Mouse (Mus musculus) inflammation-experienced regulatory T-cells, adult 6 months (primary cell): ENCODE data around the gene Asprv1. TPM values are rescaled to one million over a fixed set of nuclear protein-coding genes. Genes with fewer than 3 reads are reported as not detected.
A peak's percentile ranks its signal among the peaks of the same experiment; 100 is the strongest.

ENCODE experiments used
- ATAC-seq: one replicate; pipeline ENCODE4 v1.8.0; 2017
- polyA plus RNA-seq, 3 experiments: library from polyadenylated mRNA; unstranded; fragments of 100-300 nt; shearing (Covaris generic); gene quantifications; one replicate each; pipeline ENCODE4 v1.2.1; 2017

Gene Asprv1
- polyA plus RNA-seq, 3 experiments from 2014 or later = 0.21 to 0.39 (median 0.38) TPM

DNA sequence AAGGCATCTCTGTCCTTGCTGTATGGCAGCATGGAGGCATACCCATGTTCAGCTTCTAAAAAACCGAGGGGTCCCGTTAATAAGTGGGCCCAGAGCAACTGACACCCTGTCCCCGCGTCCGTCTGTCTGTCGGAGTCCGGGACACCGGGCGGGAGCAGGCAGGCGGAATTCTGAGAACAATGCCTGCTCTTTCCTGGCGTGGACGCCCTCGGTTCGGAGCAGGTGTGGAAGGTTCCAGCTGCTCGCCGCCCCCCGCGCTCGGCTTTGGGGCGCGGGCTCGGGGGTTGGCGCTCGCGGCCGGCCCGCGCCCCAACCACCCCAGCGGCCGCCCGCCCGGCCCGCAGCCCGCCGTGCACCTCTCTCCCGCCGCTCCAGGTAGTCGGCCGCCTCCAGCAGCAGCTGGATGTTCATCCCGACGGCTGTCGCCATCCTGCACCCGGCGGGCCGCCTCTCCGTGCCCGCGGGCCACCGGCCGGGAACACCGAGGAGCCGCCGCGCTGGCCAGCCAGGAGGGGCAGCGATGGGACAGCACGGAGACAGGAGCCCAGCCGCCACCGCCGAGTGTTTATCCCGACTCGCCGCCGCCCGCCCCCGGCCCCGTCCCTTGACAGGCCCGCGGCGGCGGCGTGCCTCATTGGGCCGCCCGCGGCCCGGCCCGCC is 40.7 kb downstream of the Asprv1 start, which contains the start of gene Mxd1:
Gene Mxd1 (minus strand): TSS at position 582 of the 660 bp plus-strand sequence.
- ATAC-seq = no peak

DNA sequence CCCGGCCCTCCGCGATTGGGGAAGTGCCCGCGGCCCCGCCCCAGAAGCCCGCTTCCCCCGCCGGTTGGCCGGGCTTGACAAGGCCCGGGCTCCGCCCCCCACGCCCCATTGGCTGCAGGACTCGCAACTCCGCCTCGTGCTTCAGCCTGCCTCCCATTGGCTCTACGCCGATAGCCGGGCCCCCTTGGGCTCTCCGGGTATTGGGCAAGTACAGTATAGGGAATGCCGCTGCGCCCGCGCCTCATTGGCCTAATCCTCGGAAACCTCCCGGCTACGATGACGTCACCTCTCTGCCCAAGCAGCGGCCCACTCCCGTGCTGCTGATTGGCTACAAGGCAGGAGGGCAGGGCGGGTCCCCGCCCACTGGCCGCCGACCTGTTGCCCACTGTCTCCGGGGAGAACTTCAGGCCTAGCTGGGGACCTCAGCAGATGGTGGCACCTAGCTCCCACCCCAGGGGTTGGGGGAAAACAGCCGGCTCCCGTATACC is 41.3 kb downstream of the Asprv1 start:
- ATAC-seq = peak; percentile 93

DNA sequence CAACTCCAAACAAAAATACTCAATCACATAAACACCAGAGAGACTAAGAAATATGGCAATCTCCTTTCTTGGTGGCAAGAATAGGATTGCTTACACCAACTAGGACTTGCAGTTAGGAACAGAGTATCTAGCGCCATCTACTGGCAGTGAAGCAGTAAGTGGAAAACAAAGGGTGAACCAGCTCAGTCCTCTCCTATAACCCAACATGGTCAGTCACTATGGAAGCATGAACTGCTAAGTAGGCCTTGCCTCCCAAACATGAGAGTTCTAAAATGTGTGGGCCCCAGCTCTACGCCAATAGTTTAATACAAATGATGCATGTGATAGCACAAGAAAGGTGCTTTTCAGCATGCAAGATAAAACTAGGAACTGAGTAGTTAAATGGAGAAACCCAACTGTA is 42.9 kb downstream of the Asprv1 start:
- ATAC-seq = peak; percentile 12

DNA sequence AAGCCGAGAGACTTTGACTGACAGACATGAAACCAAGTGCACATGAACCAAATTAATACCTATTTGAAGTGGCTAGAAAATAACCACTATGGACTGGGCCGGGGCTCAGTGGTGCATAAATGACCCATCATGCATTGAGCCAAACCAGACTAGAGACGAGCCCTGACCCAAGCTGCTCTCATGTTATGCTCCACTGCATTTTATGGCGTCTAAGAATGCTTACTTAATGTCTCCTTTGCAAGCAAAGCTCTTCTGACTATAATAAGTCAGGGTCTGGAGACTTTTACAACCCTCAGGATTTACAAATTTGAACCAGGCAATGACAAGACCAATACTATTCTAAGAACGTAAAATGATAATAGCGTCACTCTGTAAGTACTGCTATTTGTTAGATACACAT is 50.4 kb downstream of the Asprv1 start:
- no peak for ATAC-seq

Other genes starting within 250 kb of the Asprv1 start
- gene Pcyox1, start 231.0 kb upstream of the Asprv1 start, polyA plus RNA-seq = 10 to 100 TPM in 1 of 3 experiments, 1 to 10 TPM in 2; 6.1 to 11.8 (median 6.8) TPM
- gene Tia1, start 223.9 kb upstream of the Asprv1 start, polyA plus RNA-seq = 100 to 1,000 TPM in 2 of 3 experiments, 10 to 100 TPM in 1; 85.7 to 110 (median 100) TPM
- gene Gm44790, start 201.5 kb upstream of the Asprv1 start, polyA plus RNA-seq = not detected
- 10 to 100 TPM; 20.2 to 39.5 (median 34.5) TPM for gene C87436, start 189.8 kb upstream of the Asprv1 start, polyA plus RNA-seq
- 10 to 100 TPM; 26.3 to 32.5 (median 29.3) TPM for gene Pcbp1, start 101.8 kb upstream of the Asprv1 start, polyA plus RNA-seq
- 10 to 100 TPM; 13.1 to 22.6 (median 13.8) TPM for gene Mxd1, start 41.0 kb downstream of the Asprv1 start, polyA plus RNA-seq
- 100 to 1,000 TPM; 110 to 152 (median 125) TPM for gene Snrnp27, start 56.4 kb downstream of the Asprv1 start, polyA plus RNA-seq
- gene Gmcl1, start 105.2 kb downstream of the Asprv1 start, polyA plus RNA-seq = 10 to 100 TPM; 11.9 to 15.7 (median 13.4) TPM
- gene Anxa4, start 165.4 kb downstream of the Asprv1 start, polyA plus RNA-seq = 10 to 100 TPM; 15.8 to 42.3 (median 20.4) TPM
- gene Aak1, start 221.4 kb downstream of the Asprv1 start, polyA plus RNA-seq = 10 to 100 TPM; 23.9 to 27.8 (median 24.9) TPM